Mouse (Mus musculus) effector memory CD4-positive, alpha-beta T cell, adult 5 months (primary cell): Measurements from ENCODE around the gene Cyld. TPM values are rescaled to one million over a fixed set of nuclear protein-coding genes. Genes with fewer than 3 reads are reported as not detected.

Experiments
- polyA plus RNA-seq: library from polyadenylated mRNA; unstranded; fragments of 100-300 nt; shearing (Covaris generic); gene quantifications from one replicate; pipeline ENCODE4 v1.2.1, GENCODE M21; 2017

Cyld gene
- polyA plus RNA-seq = 136 TPM

DNA sequence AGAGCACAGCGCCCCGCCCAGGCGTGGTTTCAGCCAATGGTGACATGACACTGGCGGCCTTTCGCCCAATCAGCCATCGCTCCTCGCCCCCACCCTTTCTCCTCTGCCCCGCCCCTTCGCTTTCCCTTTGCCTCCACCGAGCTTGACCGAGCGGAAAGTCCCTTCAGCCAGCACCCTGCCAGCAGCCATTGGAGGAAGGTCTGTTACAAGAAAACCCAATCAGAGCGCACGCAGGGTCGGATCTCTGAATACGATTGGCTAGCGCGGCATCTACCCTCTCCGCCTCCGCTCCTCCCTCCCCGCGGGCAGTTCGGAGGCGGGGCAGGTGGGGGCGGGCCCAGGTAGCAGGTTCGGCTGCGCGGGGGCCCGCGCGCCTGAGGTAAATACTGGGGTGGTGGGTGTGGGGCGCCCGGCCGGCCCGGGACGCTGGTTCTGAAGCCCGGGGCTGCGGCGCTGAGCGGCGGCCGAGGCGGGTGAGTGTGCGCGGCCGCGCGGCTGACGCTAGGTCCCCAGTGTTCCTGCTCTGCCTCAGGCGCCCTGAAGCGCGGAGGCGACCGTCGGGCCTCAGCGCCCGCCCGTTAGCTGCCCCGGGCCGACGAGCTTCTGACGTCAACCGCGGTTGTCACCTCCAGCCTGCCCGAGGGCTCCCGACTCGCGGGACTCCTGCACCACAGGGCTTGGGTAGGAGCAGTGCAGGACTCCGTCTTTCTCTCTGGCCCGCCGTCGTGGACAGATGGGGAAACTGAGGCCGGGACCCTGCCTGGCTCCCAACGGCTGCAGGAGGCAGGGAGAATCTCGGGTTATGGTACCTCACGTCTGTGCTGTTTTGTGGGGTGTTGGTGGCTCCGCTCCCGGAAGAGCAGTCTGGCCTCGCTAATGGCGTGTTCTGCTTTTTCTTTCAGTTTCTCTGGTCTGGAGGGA, at the start of gene Cyld:
TSS of gene Cyld (plus strand) at position 308 of the 921 bp plus-strand sequence.

Other genes with a start within 250 kb of the Cyld start
- not detected for gene Nkd1, start 175.7 kb upstream of the Cyld start, polyA plus RNA-seq
- 84.6 TPM for gene Snx20, start 60.9 kb upstream of the Cyld start, polyA plus RNA-seq
- gene Nod2, start 49.7 kb upstream of the Cyld start, polyA plus RNA-seq = 0.46 TPM